Mouse (Mus musculus): ENCODE results near the gene Sparcl1. TPM values are rescaled to one million over a fixed set of nuclear protein-coding genes. Genes with fewer than 3 reads are reported as not detected.

Gene Sparcl1
- polyA plus RNA-seq, 1 experiment from 2014 or later, result 191 TPM

DNA sequence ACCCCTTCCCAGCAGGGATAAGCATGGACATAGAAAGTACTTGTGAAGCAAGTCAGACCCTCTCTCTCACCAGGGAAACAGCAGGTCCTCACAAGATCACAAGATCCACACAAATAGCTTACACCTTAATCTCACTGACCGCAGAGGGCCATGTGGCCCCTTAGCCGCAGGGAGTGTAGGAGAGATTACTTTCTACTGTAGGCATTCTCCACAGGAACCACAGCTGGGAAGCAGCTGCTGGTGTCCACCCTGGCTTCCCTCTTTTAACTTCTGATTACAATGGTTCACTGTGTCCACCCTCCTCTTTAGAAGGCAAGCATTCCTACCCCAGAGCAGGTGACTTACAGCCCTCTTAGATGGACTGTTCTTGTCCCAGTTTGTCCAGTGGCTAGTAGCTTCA, 69.8 kb downstream of the Sparcl1 start:
- Histone ChIP-seq H3K9ac (ENCODE audit: low read depth, low read length) (no peak overlapping the region), H3K36me3 (ENCODE audit: control insufficient read depth, insufficient read depth, low read length) (no peaks in the 10 kb centered on the region), H3K4me1 (ENCODE audit: control insufficient read depth, insufficient read depth, low read length) (peaks cover 8% of the 10 kb centered on the region), H3K27ac (ENCODE audit: low read length) (no peak overlapping the region), H3K4me3 (ENCODE audit: low read length) (no peak overlapping the region), H3K4me2 (ENCODE audit: low read depth, low read length) (no peak overlapping the region), H3K27me3 (replicated peaks; ENCODE audit: control insufficient read depth, insufficient read depth, low read length) (no peaks in the 10 kb centered on the region), H3K9me3 (ENCODE audit: control insufficient read depth, low read length) (no peaks in the 10 kb centered on the region)
- 45% methylated on average over 2 of the region's 2 CpGs for WGBS
- ATAC-seq, result no peak

DNA sequence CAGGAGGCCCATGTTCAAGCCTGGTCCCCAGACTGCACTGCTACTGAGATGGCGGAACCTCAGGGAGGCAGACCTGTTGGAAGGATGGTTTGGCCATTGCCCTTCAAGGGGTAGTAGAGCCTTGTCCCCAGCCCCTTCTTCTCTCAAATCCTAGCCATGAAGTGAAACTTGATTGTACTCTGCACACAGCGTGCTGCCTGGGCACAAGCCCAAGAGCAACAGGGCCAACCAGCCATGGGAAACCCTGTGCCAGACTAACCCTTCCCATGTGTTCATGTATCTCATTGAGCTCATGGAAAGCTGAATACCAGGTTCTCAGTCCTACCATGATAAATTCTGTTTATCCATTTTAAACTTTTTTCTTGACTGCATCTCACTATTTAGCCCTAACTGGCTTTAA, 70.6 kb downstream of the Sparcl1 start:
- Histone ChIP-seq H3K9ac (ENCODE audit: low read depth, low read length) (no peak overlapping the region), H3K27ac (ENCODE audit: low read length) (no peak overlapping the region), H3K36me3 (ENCODE audit: control insufficient read depth, insufficient read depth, low read length) (no peaks in the 10 kb centered on the region), H3K9me3 (ENCODE audit: control insufficient read depth, low read length) (no peaks in the 10 kb centered on the region), H3K4me2 (ENCODE audit: low read depth, low read length) (no peak overlapping the region), H3K4me3 (ENCODE audit: low read length) (no peak overlapping the region), H3K27me3 (replicated peaks; ENCODE audit: control insufficient read depth, insufficient read depth, low read length) (no peaks in the 10 kb centered on the region), H3K4me1 (ENCODE audit: control insufficient read depth, insufficient read depth, low read length) (peaks cover 8% of the 10 kb centered on the region)
- no peak for ATAC-seq
- WGBS, result 95% methylated on average over 2 of the region's 2 CpGs

GRCm38 (mm10) chr5:104039154-104039932, 74.2 kb downstream of the Sparcl1 start:
- 57% methylated on average over 6 of the region's 6 CpGs for WGBS

DNA sequence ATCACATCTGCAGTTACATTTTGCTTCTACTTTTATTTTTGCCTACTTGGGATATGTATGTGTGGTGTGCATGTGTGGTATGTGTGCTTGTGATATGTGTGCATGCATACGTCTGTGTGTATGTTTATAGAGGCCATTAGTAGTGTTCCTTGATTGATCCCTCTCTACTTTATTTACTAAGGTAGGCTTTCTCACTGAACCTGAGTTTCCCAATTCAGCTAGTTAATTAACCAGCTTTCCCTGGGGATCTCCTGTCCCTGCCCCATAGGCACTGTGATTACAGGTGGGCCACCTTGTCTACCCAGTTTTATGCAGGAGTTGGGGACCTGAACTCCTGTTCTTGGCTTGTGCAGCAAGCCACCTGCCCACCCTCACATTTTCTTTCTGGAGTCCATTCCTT, 76.8 kb downstream of the Sparcl1 start:
- no peak overlapping the region for H3K4me2 ChIP-seq (ENCODE audit: low read depth, low read length)
- no peaks in the 10 kb centered on the region for H3K36me3 ChIP-seq (ENCODE audit: control insufficient read depth, insufficient read depth, low read length)
- H3K9me3 ChIP-seq (ENCODE audit: control insufficient read depth, low read length), result no peaks in the 10 kb centered on the region
- H3K4me3 ChIP-seq (ENCODE audit: low read length), result no peak overlapping the region
- WGBS, result 65% methylated on average over 1 of the region's 1 CpGs
- H3K27ac ChIP-seq (ENCODE audit: low read length), result no peak overlapping the region
- no peak for ATAC-seq
- no peaks in the 10 kb centered on the region for H3K27me3 ChIP-seq (replicated peaks; ENCODE audit: control insufficient read depth, insufficient read depth, low read length)
- H3K4me1 ChIP-seq (ENCODE audit: control insufficient read depth, insufficient read depth, low read length), result 0 out of 2 replicates have a peak, but pooled peaks cover 2% of the 10 kb centered on the region
- no peak overlapping the region for H3K9ac ChIP-seq (ENCODE audit: low read depth, low read length)

More at GRCm38 (mm10) chr5:104039154-104039932, 74.2 kb downstream of the Sparcl1 start:
- H3K27me3 ChIP-seq (replicated peaks; ENCODE audit: control insufficient read depth, insufficient read depth, low read length), result no peaks in the 10 kb centered on the region
- no peaks in the 10 kb centered on the region for H3K36me3 ChIP-seq (ENCODE audit: control insufficient read depth, insufficient read depth, low read length)
- H3K4me1 ChIP-seq (ENCODE audit: control insufficient read depth, insufficient read depth, low read length), result 0 out of 2 replicates have a peak, but pooled peaks cover 2% of the 10 kb centered on the region
- ATAC-seq, result peak; percentile 53
- no peaks in the 10 kb centered on the region for H3K9me3 ChIP-seq (ENCODE audit: control insufficient read depth, low read length)
- H3K27ac ChIP-seq (ENCODE audit: low read length), result no peak overlapping the region
- H3K9ac ChIP-seq (ENCODE audit: low read depth, low read length), result no peak overlapping the region
- H3K4me3 ChIP-seq (ENCODE audit: low read length), result no peak overlapping the region
- H3K4me2 ChIP-seq (ENCODE audit: low read depth, low read length), result no peak overlapping the region

GRCm38 (mm10) chr5:104035824-104036223, 77.7 kb downstream of the Sparcl1 start:
- no peak overlapping the region for H3K27ac ChIP-seq (ENCODE audit: low read length)
- WGBS, result 48% methylated on average over 1 of the region's 1 CpGs
- H3K4me1 ChIP-seq (ENCODE audit: control insufficient read depth, insufficient read depth, low read length), result 0 out of 2 replicates have a peak, but pooled peaks cover 2% of the 10 kb centered on the region
- H3K36me3 ChIP-seq (ENCODE audit: control insufficient read depth, insufficient read depth, low read length), result no peaks in the 10 kb centered on the region
- no peaks in the 10 kb centered on the region for H3K9me3 ChIP-seq (ENCODE audit: control insufficient read depth, low read length)
- H3K4me2 ChIP-seq (ENCODE audit: low read depth, low read length), result no peak overlapping the region
- ATAC-seq, result no peak
- H3K4me3 ChIP-seq (ENCODE audit: low read length), result no peak overlapping the region
- H3K9ac ChIP-seq (ENCODE audit: low read depth, low read length), result no peak overlapping the region
- no peaks in the 10 kb centered on the region for H3K27me3 ChIP-seq (replicated peaks; ENCODE audit: control insufficient read depth, insufficient read depth, low read length)

DNA sequence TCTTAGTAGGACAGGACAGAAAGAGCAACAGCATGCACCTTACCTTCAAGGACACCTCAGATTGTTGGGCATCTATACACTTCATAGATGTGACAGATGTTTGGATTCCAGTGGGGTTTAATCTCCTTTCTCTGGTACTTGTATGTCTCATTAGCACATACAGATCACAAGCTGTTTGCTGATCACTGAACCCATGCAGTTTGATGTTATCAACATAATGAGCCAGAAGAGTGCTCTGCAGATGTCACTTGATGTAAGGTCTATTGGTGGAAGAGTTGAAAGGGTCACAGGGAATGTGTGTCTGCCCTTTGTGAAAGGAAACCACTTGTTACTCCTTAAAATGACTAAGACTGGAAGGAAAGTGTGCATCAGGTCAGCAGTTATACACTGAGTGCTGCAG, 78.5 kb downstream of the Sparcl1 start:
- Histone ChIP-seq H3K9ac (ENCODE audit: low read depth, low read length) (no peak overlapping the region), H3K4me3 (ENCODE audit: low read length) (no peak overlapping the region), H3K27ac (ENCODE audit: low read length) (no peak overlapping the region), H3K9me3 (ENCODE audit: control insufficient read depth, low read length) (no peaks in the 10 kb centered on the region), H3K27me3 (replicated peaks; ENCODE audit: control insufficient read depth, insufficient read depth, low read length) (no peaks in the 10 kb centered on the region), H3K4me2 (ENCODE audit: low read depth, low read length) (no peak overlapping the region), H3K36me3 (ENCODE audit: control insufficient read depth, insufficient read depth, low read length) (no peaks in the 10 kb centered on the region), H3K4me1 (ENCODE audit: control insufficient read depth, insufficient read depth, low read length) (0 out of 2 replicates have a peak, but pooled peaks cover 2% of the 10 kb centered on the region)
- ATAC-seq, result no peak

GRCm38 (mm10) chr5:104032434-104033097, 81.0 kb downstream of the Sparcl1 start:
- Histone ChIP-seq H3K36me3 (ENCODE audit: control insufficient read depth, insufficient read depth, low read length) (no peaks in the 10 kb centered on the region), H3K4me1 (ENCODE audit: control insufficient read depth, insufficient read depth, low read length) (0 out of 2 replicates have a peak, but pooled peaks cover 2% of the 10 kb centered on the region), H3K27me3 (replicated peaks; ENCODE audit: control insufficient read depth, insufficient read depth, low read length) (no peaks in the 10 kb centered on the region), H3K4me2 (ENCODE audit: low read depth, low read length) (no peak overlapping the region), H3K9me3 (ENCODE audit: control insufficient read depth, low read length) (no peaks in the 10 kb centered on the region), H3K9ac (ENCODE audit: low read depth, low read length) (no peak overlapping the region), H3K27ac (ENCODE audit: low read length) (no peak overlapping the region), H3K4me3 (ENCODE audit: low read length) (no peak overlapping the region)
- peak; percentile 70 for ATAC-seq
- 80% methylated on average over 2 of the region's 2 CpGs for WGBS

Small RNA genes lying within 50 kb of the gene (microRNA-seq; reads per million reads assigned to microRNA genes)
- 3.4 reads per million, percentile 9 among the genes with 10 or more reads in this experiment for gene Mir5619

Other genes with a start within 250 kb of the Sparcl1 start
- 6.7 and 7.3 TPM in 2 replicates for gene Klhl8, start 202.5 kb downstream of the Sparcl1 start, polyA plus RNA-seq (2015; fragmentation: Nextera tagmentation; extraction: Ambion mirVana)
- gene Hsd17b13, start 136.3 kb downstream of the Sparcl1 start, polyA plus RNA-seq (2015; fragmentation: Nextera tagmentation; extraction: Ambion mirVana), result 36.9 and 49.5 TPM in 2 replicates
- gene Hsd17b11, start 91.8 kb downstream of the Sparcl1 start, polyA plus RNA-seq (2015; fragmentation: Nextera tagmentation; extraction: Ambion mirVana), result 10.6 and 10.7 TPM in 2 replicates
- 61.0 and 61.8 TPM in 2 replicates for gene Nudt9, start 67.4 kb downstream of the Sparcl1 start, polyA plus RNA-seq (2015; fragmentation: Nextera tagmentation; extraction: Ambion mirVana)
- gene Gm17660, start 36.1 kb downstream of the Sparcl1 start, polyA plus RNA-seq (2015; fragmentation: Nextera tagmentation; extraction: Ambion mirVana), result not detected in 2 replicates
- gene Dspp, start 57.0 kb upstream of the Sparcl1 start, polyA plus RNA-seq (2015; fragmentation: Nextera tagmentation; extraction: Ambion mirVana), result not detected in 2 replicates
- gene Dmp1, start 88.9 kb upstream of the Sparcl1 start, polyA plus RNA-seq (2015; fragmentation: Nextera tagmentation; extraction: Ambion mirVana), result 0.66 and 0.77 TPM in 2 replicates
- 0.16 TPM in 1 of 2 replicates, not detected in the other for gene Ibsp, start 185.4 kb upstream of the Sparcl1 start, polyA plus RNA-seq (2015; fragmentation: Nextera tagmentation; extraction: Ambion mirVana)
- gene Mepe, start 211.6 kb upstream of the Sparcl1 start, polyA plus RNA-seq (2015; fragmentation: Nextera tagmentation; extraction: Ambion mirVana), result not detected in 2 replicates

Measured in intestine, embryonic 16.5 days (tissue).